Mouse (Mus musculus): ENCODE data around the gene Ank2. TPM values are rescaled to one million over a fixed set of nuclear protein-coding genes. Genes with fewer than 3 reads are reported as not detected.

Ank2 gene
- polyA plus RNA-seq, 1 experiment from 2014 or later: 118 TPM

DNA sequence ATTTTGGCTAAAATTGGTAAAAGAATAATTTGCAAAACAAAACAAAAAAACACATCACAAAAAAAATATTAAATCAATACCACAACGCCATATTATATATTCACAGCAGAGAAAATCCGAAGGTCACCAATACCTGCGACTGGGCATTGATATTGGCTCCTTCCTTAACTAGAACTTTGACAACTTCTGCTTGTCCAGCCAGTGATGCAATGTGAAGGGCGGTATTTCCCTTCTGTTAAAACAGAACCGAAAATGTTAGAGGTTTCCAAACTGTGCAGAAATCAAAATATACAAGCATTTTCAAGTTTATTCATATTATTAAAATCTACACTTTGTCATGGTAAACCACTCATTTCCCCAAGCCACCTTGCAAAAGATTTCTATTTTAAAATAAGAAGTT is 421.8 kb downstream of the Ank2 start:
- Histone ChIP-seq H3K9me3 (ENCODE audit: control insufficient read depth, low read length) (no peaks in the 10 kb centered on the region), H3K27me3 (ENCODE audit: control insufficient read depth, insufficient read depth, low read length) (no peaks in the 10 kb centered on the region), H3K4me2 (replicated peaks; ENCODE audit: low read depth, low read length) (no peak overlapping the region), H3K36me3 (ENCODE audit: control insufficient read depth, insufficient read depth, low read length) (no peaks in the 10 kb centered on the region), H3K9ac (ENCODE audit: low read depth, low read length) (no peak overlapping the region), H3K4me3 (ENCODE audit: low read depth, low read length) (no peak overlapping the region), H3K27ac (ENCODE audit: low read depth, low read length) (no peak overlapping the region), H3K4me1 (replicated peaks; ENCODE audit: control insufficient read depth, insufficient read depth, low read length) (no peaks in the 10 kb centered on the region)
- 94% methylated on average over 5 of the region's 5 CpGs for WGBS
- ATAC-seq (ENCODE audit: low FRiP score) (no peak), DNase-seq (ENCODE audit: low spot score) (no peak)

DNA sequence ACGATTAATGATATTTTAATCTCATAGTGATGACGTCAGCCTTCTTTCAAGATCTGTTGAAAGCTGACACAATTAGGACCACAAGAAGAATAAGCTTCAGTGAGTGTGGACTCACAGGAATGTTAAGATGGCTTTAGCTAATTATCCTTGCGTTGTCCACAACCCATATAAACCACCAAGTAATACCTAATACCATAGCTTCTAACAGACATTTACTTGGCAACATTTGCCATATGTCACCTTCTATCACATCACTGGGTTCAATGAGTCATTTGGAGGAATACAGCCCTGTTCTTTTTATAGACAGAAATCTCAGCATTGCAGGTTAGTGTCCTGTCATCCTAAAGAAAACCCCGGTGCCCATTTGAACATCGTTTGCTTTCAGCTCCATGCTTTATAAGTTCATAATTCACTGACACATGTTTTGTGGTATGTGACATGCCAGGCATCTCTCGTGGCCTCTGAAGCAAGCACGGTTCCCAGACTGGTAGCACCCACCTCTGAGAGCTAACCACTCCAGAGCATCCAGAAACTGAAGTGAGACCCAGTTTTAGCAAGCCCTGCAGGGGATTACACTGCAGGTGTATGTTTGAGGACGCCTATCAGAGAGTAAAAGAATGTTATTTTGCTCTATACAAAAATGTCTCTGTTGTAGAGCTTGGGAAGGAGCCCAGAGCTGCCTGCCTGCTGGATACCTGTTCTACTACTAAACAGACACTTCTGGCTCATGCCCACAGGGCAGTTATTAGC is 423.4 kb downstream of the Ank2 start:
- Histone ChIP-seq H3K4me1 (replicated peaks; ENCODE audit: control insufficient read depth, insufficient read depth, low read length) (no peaks in the 10 kb centered on the region), H3K4me3 (ENCODE audit: low read depth, low read length) (no peak overlapping the region), H3K4me2 (replicated peaks; ENCODE audit: low read depth, low read length) (no peak overlapping the region), H3K27ac (ENCODE audit: low read depth, low read length) (no peak overlapping the region), H3K36me3 (ENCODE audit: control insufficient read depth, insufficient read depth, low read length) (no peaks in the 10 kb centered on the region), H3K9me3 (ENCODE audit: control insufficient read depth, low read length) (no peaks in the 10 kb centered on the region), H3K27me3 (ENCODE audit: control insufficient read depth, insufficient read depth, low read length) (no peaks in the 10 kb centered on the region), H3K9ac (ENCODE audit: low read depth, low read length) (no peak overlapping the region)
- DNase-seq (ENCODE audit: low spot score): no peak
- no peak for ATAC-seq (ENCODE audit: low FRiP score)
- WGBS: 83% methylated on average over 8 of the region's 8 CpGs

DNA sequence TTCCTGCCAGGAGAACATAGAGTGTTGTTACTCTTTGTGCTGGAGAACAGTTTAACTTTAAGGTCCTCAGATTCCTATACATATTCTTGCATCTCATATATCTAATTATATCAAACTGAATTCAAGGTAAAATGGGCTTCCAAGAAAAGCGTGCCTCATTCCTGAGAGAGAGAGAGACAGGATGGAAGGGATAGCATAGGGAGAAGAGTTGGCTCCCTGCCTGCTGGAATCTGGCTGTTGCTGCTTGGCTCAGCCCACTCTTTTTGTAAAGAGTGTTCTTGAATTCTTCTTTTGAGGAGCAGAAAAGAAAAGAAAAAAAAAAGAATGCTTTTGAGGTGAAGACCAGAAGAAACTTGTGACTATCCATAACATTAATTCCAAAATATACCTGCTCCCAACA is 427.7 kb downstream of the Ank2 start:
- ATAC-seq (ENCODE audit: low FRiP score): no peak
- Histone ChIP-seq H3K4me1 (replicated peaks; ENCODE audit: control insufficient read depth, insufficient read depth, low read length) (no peaks in the 10 kb centered on the region), H3K27me3 (ENCODE audit: control insufficient read depth, insufficient read depth, low read length) (no peaks in the 10 kb centered on the region), H3K4me2 (replicated peaks; ENCODE audit: low read depth, low read length) (no peak overlapping the region), H3K9ac (ENCODE audit: low read depth, low read length) (no peak overlapping the region), H3K4me3 (ENCODE audit: low read depth, low read length) (no peak overlapping the region), H3K36me3 (ENCODE audit: control insufficient read depth, insufficient read depth, low read length) (no peaks in the 10 kb centered on the region), H3K27ac (ENCODE audit: low read depth, low read length) (no peak overlapping the region), H3K9me3 (ENCODE audit: control insufficient read depth, low read length) (no peaks in the 10 kb centered on the region)
- 78% methylated on average over 1 of the region's 1 CpGs for WGBS
- DNase-seq (ENCODE audit: low spot score): no peak

DNA sequence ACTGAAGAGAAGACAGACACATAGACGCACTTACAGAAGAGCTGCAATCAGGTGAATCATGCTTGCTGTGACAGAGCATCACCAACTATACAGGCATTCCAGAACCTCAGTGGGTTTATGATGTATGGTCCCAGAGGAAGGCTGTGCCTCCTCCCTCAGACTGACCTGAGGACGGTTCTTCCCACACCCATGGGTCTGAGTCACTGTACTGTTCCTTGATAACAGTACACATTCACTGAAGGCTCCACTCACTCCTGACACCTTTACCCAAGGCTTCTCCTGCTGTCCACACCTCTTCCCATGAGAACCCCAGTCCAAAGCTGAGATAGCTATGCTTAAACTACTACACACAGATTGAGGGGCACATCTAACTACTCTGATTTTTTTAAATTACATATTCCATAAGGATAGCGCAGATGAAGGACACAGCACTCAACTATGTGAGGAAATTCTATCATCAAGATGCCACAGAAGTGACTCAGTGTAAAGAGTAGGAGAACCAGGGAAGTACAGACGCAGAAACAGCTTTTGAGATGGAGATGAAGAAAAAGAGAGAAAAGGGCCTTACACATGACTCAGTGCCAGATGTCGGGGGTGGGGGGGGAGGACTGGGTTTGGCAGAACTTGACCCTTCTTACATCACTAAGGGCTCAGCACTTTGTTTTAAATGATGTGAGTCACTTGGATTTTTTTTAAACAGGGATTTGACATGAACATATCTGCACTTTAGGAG is 435.3 kb downstream of the Ank2 start:
- H3K36me3 ChIP-seq (ENCODE audit: control insufficient read depth, insufficient read depth, low read length): no peaks in the 10 kb centered on the region
- no peak overlapping the region for H3K9ac ChIP-seq (ENCODE audit: low read depth, low read length)
- no peak overlapping the region for H3K27ac ChIP-seq (ENCODE audit: low read depth, low read length)
- no peaks in the 10 kb centered on the region for H3K9me3 ChIP-seq (ENCODE audit: control insufficient read depth, low read length)
- WGBS: 84% methylated on average over 5 of the region's 5 CpGs
- no peaks in the 10 kb centered on the region for H3K4me1 ChIP-seq (replicated peaks; ENCODE audit: control insufficient read depth, insufficient read depth, low read length)
- H3K4me2 ChIP-seq (replicated peaks; ENCODE audit: low read depth, low read length): no peak overlapping the region
- H3K27me3 ChIP-seq (ENCODE audit: control insufficient read depth, insufficient read depth, low read length): no peaks in the 10 kb centered on the region
- no peak overlapping the region for H3K4me3 ChIP-seq (ENCODE audit: low read depth, low read length)
- DNase-seq (ENCODE audit: low spot score): no peak
- no peak for ATAC-seq (ENCODE audit: low FRiP score)

DNA sequence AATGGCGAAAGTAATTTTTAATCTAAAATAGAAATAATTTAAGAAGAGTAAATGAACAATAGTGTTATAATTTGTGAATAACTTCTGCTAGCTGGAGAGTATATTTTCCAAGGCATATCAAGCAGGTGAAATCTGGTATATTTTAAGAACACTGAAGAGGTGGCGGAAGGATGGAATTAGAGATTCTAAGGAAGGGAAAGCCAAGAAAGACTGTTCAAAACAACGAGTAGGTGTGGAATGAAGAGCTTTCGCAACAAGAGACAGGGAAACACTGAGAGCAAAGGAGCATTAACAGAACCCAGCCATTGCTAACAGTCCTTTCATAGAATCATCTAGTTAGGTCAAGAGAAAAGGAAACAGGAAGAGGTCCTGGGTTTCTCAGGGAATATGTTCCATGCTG is 439.5 kb downstream of the Ank2 start:
- Histone ChIP-seq H3K4me2 (replicated peaks; ENCODE audit: low read depth, low read length) (no peak overlapping the region), H3K4me3 (ENCODE audit: low read depth, low read length) (no peak overlapping the region), H3K27me3 (ENCODE audit: control insufficient read depth, insufficient read depth, low read length) (no peaks in the 10 kb centered on the region), H3K4me1 (replicated peaks; ENCODE audit: control insufficient read depth, insufficient read depth, low read length) (no peaks in the 10 kb centered on the region), H3K36me3 (ENCODE audit: control insufficient read depth, insufficient read depth, low read length) (no peaks in the 10 kb centered on the region), H3K27ac (ENCODE audit: low read depth, low read length) (no peak overlapping the region), H3K9me3 (ENCODE audit: control insufficient read depth, low read length) (no peaks in the 10 kb centered on the region), H3K9ac (ENCODE audit: low read depth, low read length) (no peak overlapping the region)
- ATAC-seq (ENCODE audit: low FRiP score) (no peak), DNase-seq (ENCODE audit: low spot score) (no peak)
- WGBS: 93% methylated on average over 4 of the region's 4 CpGs

DNA sequence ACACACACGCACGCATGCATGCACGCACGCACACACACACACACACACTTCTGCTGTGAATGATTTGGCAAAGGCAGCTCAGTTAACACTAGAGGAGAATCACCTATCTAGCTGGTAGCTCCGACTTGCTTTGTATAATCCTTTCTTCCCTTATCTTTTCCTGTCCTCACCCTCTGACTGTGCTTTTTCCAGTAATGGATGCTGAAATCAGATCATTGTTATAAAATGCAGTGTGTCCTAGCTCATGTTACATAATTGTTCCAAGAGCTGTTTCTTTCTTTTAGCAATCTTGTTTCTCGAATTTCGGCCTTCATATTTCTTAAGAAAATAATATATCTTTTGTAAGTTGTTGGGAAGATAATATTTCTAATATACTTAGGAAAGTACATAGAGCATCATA is 457.9 kb downstream of the Ank2 start:
- DNase-seq (ENCODE audit: low spot score) (no peak), ATAC-seq (ENCODE audit: low FRiP score) (no peak)
- WGBS: 95% methylated on average over 7 of the region's 7 CpGs

DNA sequence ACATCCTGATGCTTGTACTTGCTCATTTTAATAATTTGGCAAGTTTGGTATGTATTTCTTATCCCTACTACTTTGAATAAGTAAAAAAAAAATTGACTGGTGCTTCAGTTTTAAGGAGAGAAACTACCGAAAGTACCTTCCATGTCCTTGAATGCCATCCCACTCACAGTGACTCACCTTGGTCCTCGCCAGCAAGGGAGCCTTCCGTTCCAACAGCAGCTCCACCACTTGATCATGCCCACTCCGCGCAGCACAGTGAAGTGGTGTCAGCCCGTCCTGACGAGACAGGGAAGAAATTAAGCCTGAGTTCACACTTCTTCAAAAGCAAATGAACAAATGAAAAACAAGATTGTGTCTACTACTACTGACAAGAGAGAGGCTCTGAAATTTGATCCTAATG is 460.6 kb downstream of the Ank2 start:
- no peaks in the 10 kb centered on the region for H3K9me3 ChIP-seq (ENCODE audit: control insufficient read depth, low read length)
- no peak overlapping the region for H3K4me2 ChIP-seq (replicated peaks; ENCODE audit: low read depth, low read length)
- H3K9ac ChIP-seq (ENCODE audit: low read depth, low read length): no peak overlapping the region
- H3K4me3 ChIP-seq (ENCODE audit: low read depth, low read length): no peak overlapping the region
- ATAC-seq (ENCODE audit: low FRiP score) (no peak), DNase-seq (ENCODE audit: low spot score) (no peak)
- no peaks in the 10 kb centered on the region for H3K27me3 ChIP-seq (ENCODE audit: control insufficient read depth, insufficient read depth, low read length)
- no peaks in the 10 kb centered on the region for H3K36me3 ChIP-seq (ENCODE audit: control insufficient read depth, insufficient read depth, low read length)
- no peak overlapping the region for H3K27ac ChIP-seq (ENCODE audit: low read depth, low read length)
- WGBS: 79% methylated on average over 7 of the region's 7 CpGs
- no peaks in the 10 kb centered on the region for H3K4me1 ChIP-seq (replicated peaks; ENCODE audit: control insufficient read depth, insufficient read depth, low read length)

More for the DNA sequence above, 457.9 kb downstream of the Ank2 start:
- Histone ChIP-seq H3K27me3 (ENCODE audit: control insufficient read depth, insufficient read depth, low read length) (no peaks in the 10 kb centered on the region), H3K9ac (ENCODE audit: low read depth, low read length) (no peak overlapping the region), H3K4me2 (replicated peaks; ENCODE audit: low read depth, low read length) (no peak overlapping the region), H3K27ac (ENCODE audit: low read depth, low read length) (no peak overlapping the region), H3K4me3 (ENCODE audit: low read depth, low read length) (no peak overlapping the region), H3K4me1 (replicated peaks; ENCODE audit: control insufficient read depth, insufficient read depth, low read length) (no peaks in the 10 kb centered on the region), H3K36me3 (ENCODE audit: control insufficient read depth, insufficient read depth, low read length) (no peaks in the 10 kb centered on the region), H3K9me3 (ENCODE audit: control insufficient read depth, low read length) (no peaks in the 10 kb centered on the region)

DNA sequence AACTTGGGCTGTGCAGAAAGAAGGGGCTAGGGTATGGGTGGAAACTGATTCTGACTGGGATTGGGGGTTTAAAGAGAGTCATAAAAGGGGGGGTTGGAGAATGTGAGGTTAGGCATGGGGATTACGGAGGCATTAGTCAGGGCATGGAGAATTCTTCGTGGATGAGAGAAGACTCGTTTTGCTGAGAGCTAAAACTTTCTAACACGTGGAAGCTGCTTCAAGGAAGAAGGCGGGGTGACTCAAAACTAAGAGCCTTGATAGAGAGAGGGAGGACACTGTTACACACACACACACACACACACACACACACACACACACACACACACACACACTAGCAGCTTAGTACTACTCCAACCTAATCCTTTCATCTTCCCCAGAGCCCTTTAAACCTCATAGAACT is 463.0 kb downstream of the Ank2 start:
- no peak for DNase-seq (ENCODE audit: low spot score)
- no peak overlapping the region for H3K27ac ChIP-seq (ENCODE audit: low read depth, low read length)
- no peak for ATAC-seq (ENCODE audit: low FRiP score)
- no peak overlapping the region for H3K9ac ChIP-seq (ENCODE audit: low read depth, low read length)
- no peaks in the 10 kb centered on the region for H3K4me1 ChIP-seq (replicated peaks; ENCODE audit: control insufficient read depth, insufficient read depth, low read length)
- 97% methylated on average over 5 of the region's 5 CpGs for WGBS
- H3K4me2 ChIP-seq (replicated peaks; ENCODE audit: low read depth, low read length): no peak overlapping the region
- no peaks in the 10 kb centered on the region for H3K36me3 ChIP-seq (ENCODE audit: control insufficient read depth, insufficient read depth, low read length)
- no peaks in the 10 kb centered on the region for H3K27me3 ChIP-seq (ENCODE audit: control insufficient read depth, insufficient read depth, low read length)
- H3K4me3 ChIP-seq (ENCODE audit: low read depth, low read length): no peak overlapping the region
- H3K9me3 ChIP-seq (ENCODE audit: control insufficient read depth, low read length): no peaks in the 10 kb centered on the region

DNA sequence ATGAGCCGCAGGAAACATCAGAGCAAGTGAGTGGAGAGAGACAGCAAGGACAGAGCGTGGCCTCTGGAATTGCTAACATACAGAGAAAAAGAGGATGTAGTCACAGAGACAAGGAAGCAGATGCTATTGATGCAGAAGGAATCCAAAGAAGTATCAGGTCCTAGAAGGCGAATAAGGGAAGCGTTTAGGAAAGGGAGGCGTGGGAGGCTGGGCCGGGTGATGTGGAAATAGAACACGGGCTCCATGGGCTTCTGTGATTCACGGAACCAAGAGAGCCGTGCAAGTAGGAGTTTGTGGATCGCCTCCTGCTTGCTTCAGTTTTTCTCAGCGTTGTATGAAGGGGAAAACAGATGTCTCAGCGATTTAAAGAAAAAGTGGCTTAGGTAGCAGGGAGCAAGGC is 463.6 kb downstream of the Ank2 start:
- no peak overlapping the region for H3K4me3 ChIP-seq (ENCODE audit: low read depth, low read length)
- no peak overlapping the region for H3K9ac ChIP-seq (ENCODE audit: low read depth, low read length)
- no peak overlapping the region for H3K4me2 ChIP-seq (replicated peaks; ENCODE audit: low read depth, low read length)
- no peaks in the 10 kb centered on the region for H3K27me3 ChIP-seq (ENCODE audit: control insufficient read depth, insufficient read depth, low read length)
- H3K9me3 ChIP-seq (ENCODE audit: control insufficient read depth, low read length): no peaks in the 10 kb centered on the region
- H3K36me3 ChIP-seq (ENCODE audit: control insufficient read depth, insufficient read depth, low read length): no peaks in the 10 kb centered on the region
- no peaks in the 10 kb centered on the region for H3K4me1 ChIP-seq (replicated peaks; ENCODE audit: control insufficient read depth, insufficient read depth, low read length)
- ATAC-seq (ENCODE audit: low FRiP score) (no peak), DNase-seq (ENCODE audit: low spot score) (no peak)
- 89% methylated on average over 12 of the region's 12 CpGs for WGBS
- no peak overlapping the region for H3K27ac ChIP-seq (ENCODE audit: low read depth, low read length)

All from hindbrain, embryonic 11.5 days (tissue).